Mouse (Mus musculus): ENCODE measurements around the gene Tgfbr3.

Tgfbr3 gene

GRCm38 (mm10) chr5:107112656-107113275 lies 176.7 kb downstream of the Tgfbr3 start:
- no peak for DNase-seq (ENCODE audit: low read depth, low spot score)

- DNase-seq (ENCODE audit: low read depth, low spot score): no peak
Measured at GRCm38 (mm10) chr5:107111802-107112201, 177.6 kb downstream of the Tgfbr3 start.

- no peak for DNase-seq (ENCODE audit: low read depth, low spot score)
Measured at GRCm38 (mm10) chr5:107110880-107111520, 178.4 kb downstream of the Tgfbr3 start.

- DNase-seq (ENCODE audit: low read depth, low spot score): no peak
Measured at GRCm38 (mm10) chr5:107110089-107110879, 179.1 kb downstream of the Tgfbr3 start.

GRCm38 (mm10) chr5:107109416-107109815 lies 180.0 kb downstream of the Tgfbr3 start:
- DNase-seq (ENCODE audit: low read depth, low spot score): no peak

- no peak for DNase-seq (ENCODE audit: low read depth, low spot score)
Measured at GRCm38 (mm10) chr5:107106793-107107192, 182.6 kb downstream of the Tgfbr3 start.

- DNase-seq (ENCODE audit: low read depth, low spot score): no peak
Measured at GRCm38 (mm10) chr5:107106139-107106538, 183.3 kb downstream of the Tgfbr3 start.

GRCm38 (mm10) chr5:107103591-107103990 lies 185.8 kb downstream of the Tgfbr3 start:
- DNase-seq (ENCODE audit: low read depth, low spot score): no peak

- DNase-seq (ENCODE audit: low read depth, low spot score): no peak
Measured at GRCm38 (mm10) chr5:107102916-107103315, 186.5 kb downstream of the Tgfbr3 start.

GRCm38 (mm10) chr5:107101684-107102083 lies 187.7 kb downstream of the Tgfbr3 start:
- no peak for DNase-seq (ENCODE audit: low read depth, low spot score)

- peak; percentile 51 for DNase-seq (ENCODE audit: low read depth, low spot score)
Measured at GRCm38 (mm10) chr5:107101135-107101534, 188.3 kb downstream of the Tgfbr3 start.

- DNase-seq (ENCODE audit: low read depth, low spot score): no peak
Measured at GRCm38 (mm10) chr5:107099634-107100033, 189.8 kb downstream of the Tgfbr3 start.

- DNase-seq (ENCODE audit: low read depth, low spot score): no peak
Measured at GRCm38 (mm10) chr5:107099076-107099475, 190.4 kb downstream of the Tgfbr3 start.

GRCm38 (mm10) chr5:107098007-107098406 lies 191.4 kb downstream of the Tgfbr3 start:
- no peak for DNase-seq (ENCODE audit: low read depth, low spot score)

GRCm38 (mm10) chr5:107097314-107097713 lies 192.1 kb downstream of the Tgfbr3 start:
- DNase-seq (ENCODE audit: low read depth, low spot score): no peak

GRCm38 (mm10) chr5:107094233-107094632 lies 195.2 kb downstream of the Tgfbr3 start:
- DNase-seq (ENCODE audit: low read depth, low spot score): no peak

- DNase-seq (ENCODE audit: low read depth, low spot score): no peak
Measured at GRCm38 (mm10) chr5:107093253-107093652, 196.2 kb downstream of the Tgfbr3 start.

GRCm38 (mm10) chr5:107092137-107092536 lies 197.3 kb downstream of the Tgfbr3 start:
- DNase-seq (ENCODE audit: low read depth, low spot score): no peak

- no peak for DNase-seq (ENCODE audit: low read depth, low spot score)
Measured at GRCm38 (mm10) chr5:107089966-107090365, 199.5 kb downstream of the Tgfbr3 start.

- peak; percentile 30 for DNase-seq (ENCODE audit: low read depth, low spot score)
Measured at GRCm38 (mm10) chr5:107087829-107088808, 201.3 kb downstream of the Tgfbr3 start.

- no peak for DNase-seq (ENCODE audit: low read depth, low spot score)
Measured at GRCm38 (mm10) chr5:107087291-107087690, 202.1 kb downstream of the Tgfbr3 start.
